Mouse (Mus musculus): ENCODE data around the gene Vps35l. TPM values are rescaled to one million over a fixed set of nuclear protein-coding genes. Genes with fewer than 3 reads are reported as not detected.

Vps35l gene
- polyA plus RNA-seq, 1 experiment from 2014 or later: 123 TPM

- Histone ChIP-seq H3K79me2 (ENCODE audit: inconsistent target) (peaks cover 19% of the 10 kb centered on the region; the same call in 1 of the 2 replicates), H3K27ac (no peak overlapping the region), H3K4me3 (ENCODE audit: inconsistent target) (no peak overlapping the region), H3K36me3 (ENCODE audit: inconsistent target) (peaks cover 97% of the 10 kb centered on the region)
- 93% methylated on average over 7 of the region's 7 CpGs for WGBS (ENCODE audit: missing documents)
Measured at GRCm38 (mm10) chr7:118751625-118752024, 11.6 kb downstream of the Vps35l start.

- Histone ChIP-seq H3K79me2 (ENCODE audit: inconsistent target) (peaks cover 27% of the 10 kb centered on the region; the same call in 1 of the 2 replicates), H3K36me3 (ENCODE audit: inconsistent target) (peaks cover 95% of the 10 kb centered on the region), H3K4me3 (ENCODE audit: inconsistent target) (no peak overlapping the region), H3K27ac (no peak overlapping the region)
- 92% methylated on average over 6 of the region's 7 CpGs for WGBS (ENCODE audit: missing documents)
Measured at GRCm38 (mm10) chr7:118755756-118756155, 15.7 kb downstream of the Vps35l start.

GRCm38 (mm10) chr7:118756490-118757265 lies 16.7 kb downstream of the Vps35l start:
- Histone ChIP-seq H3K79me2 (ENCODE audit: inconsistent target) (peaks cover 27% of the 10 kb centered on the region; the same call in 1 of the 2 replicates), H3K27ac (no peak overlapping the region), H3K4me3 (ENCODE audit: inconsistent target) (no peak overlapping the region), H3K36me3 (ENCODE audit: inconsistent target) (peaks cover 95% of the 10 kb centered on the region)
- WGBS (ENCODE audit: missing documents): 92% methylated on average over 24 of the region's 24 CpGs

GRCm38 (mm10) chr7:118758369-118758768 lies 18.3 kb downstream of the Vps35l start:
- WGBS (ENCODE audit: missing documents): 97% methylated on average over 4 of the region's 4 CpGs
- Histone ChIP-seq H3K36me3 (ENCODE audit: inconsistent target) (peaks cover 93% of the 10 kb centered on the region), H3K4me3 (ENCODE audit: inconsistent target) (no peak overlapping the region), H3K27ac (no peak overlapping the region), H3K79me2 (ENCODE audit: inconsistent target) (peaks cover 27% of the 10 kb centered on the region; the same call in 1 of the 2 replicates)

- no peak overlapping the region for H3K27ac ChIP-seq
- H3K36me3 ChIP-seq (ENCODE audit: inconsistent target): peaks cover 95% of the 10 kb centered on the region
- H3K79me2 ChIP-seq (ENCODE audit: inconsistent target): peaks cover 27% of the 10 kb centered on the region; the same call in 1 of the 2 replicates
- WGBS (ENCODE audit: missing documents): 76% methylated on average over 5 of the region's 5 CpGs
- H3K4me3 ChIP-seq (ENCODE audit: inconsistent target): no peak overlapping the region
Measured at GRCm38 (mm10) chr7:118759372-118759771, 19.3 kb downstream of the Vps35l start.

GRCm38 (mm10) chr7:118763939-118764338 lies 23.9 kb downstream of the Vps35l start:
- H3K79me2 ChIP-seq (ENCODE audit: inconsistent target): no peaks in the 10 kb centered on the region
- WGBS (ENCODE audit: missing documents): 93% methylated on average over 11 of the region's 11 CpGs
- H3K27ac ChIP-seq: no peak overlapping the region
- no peak overlapping the region for H3K4me3 ChIP-seq (ENCODE audit: inconsistent target)
- peaks cover 77% of the 10 kb centered on the region for H3K36me3 ChIP-seq (ENCODE audit: inconsistent target)

- 96% methylated on average over 14 of the region's 14 CpGs for WGBS (ENCODE audit: missing documents)
Measured at GRCm38 (mm10) chr7:118764725-118765124, 24.7 kb downstream of the Vps35l start.

GRCm38 (mm10) chr7:118765604-118766003 lies 25.6 kb downstream of the Vps35l start:
- H3K4me3 ChIP-seq (ENCODE audit: inconsistent target): no peak overlapping the region
- H3K79me2 ChIP-seq (ENCODE audit: inconsistent target): no peaks in the 10 kb centered on the region
- H3K27ac ChIP-seq: no peak overlapping the region
- H3K36me3 ChIP-seq (ENCODE audit: inconsistent target): peaks cover 71% of the 10 kb centered on the region
- 79% methylated on average over 8 of the region's 8 CpGs for WGBS (ENCODE audit: missing documents)

More at GRCm38 (mm10) chr7:118764725-118765124, 24.7 kb downstream of the Vps35l start:
- Histone ChIP-seq H3K27ac (no peak overlapping the region), H3K4me3 (ENCODE audit: inconsistent target) (no peak overlapping the region), H3K79me2 (ENCODE audit: inconsistent target) (no peaks in the 10 kb centered on the region), H3K36me3 (ENCODE audit: inconsistent target) (peaks cover 75% of the 10 kb centered on the region)

GRCm38 (mm10) chr7:118766119-118766833 lies 26.2 kb downstream of the Vps35l start:
- WGBS (ENCODE audit: missing documents): 64% methylated on average over 18 of the region's 18 CpGs
- no peaks in the 10 kb centered on the region for H3K79me2 ChIP-seq (ENCODE audit: inconsistent target)
- H3K36me3 ChIP-seq (ENCODE audit: inconsistent target): peaks cover 64% of the 10 kb centered on the region
- no peak overlapping the region for H3K4me3 ChIP-seq (ENCODE audit: inconsistent target)
- H3K27ac ChIP-seq: no peak overlapping the region

- peaks cover 59% of the 10 kb centered on the region for H3K36me3 ChIP-seq (ENCODE audit: inconsistent target)
- 91% methylated on average over 5 of the region's 5 CpGs for WGBS (ENCODE audit: missing documents)
Measured at GRCm38 (mm10) chr7:118766834-118767224, 26.8 kb downstream of the Vps35l start.

GRCm38 (mm10) chr7:118769208-118769607 lies 29.2 kb downstream of the Vps35l start:
- Histone ChIP-seq H3K4me3 (ENCODE audit: inconsistent target) (no peak overlapping the region), H3K36me3 (ENCODE audit: inconsistent target) (peaks cover 60% of the 10 kb centered on the region), H3K79me2 (ENCODE audit: inconsistent target) (no peaks in the 10 kb centered on the region), H3K27ac (no peak overlapping the region)
- WGBS (ENCODE audit: missing documents): 99% methylated on average over 8 of the region's 8 CpGs

More at GRCm38 (mm10) chr7:118766834-118767224, 26.8 kb downstream of the Vps35l start:
- no peaks in the 10 kb centered on the region for H3K79me2 ChIP-seq (ENCODE audit: inconsistent target)
- no peak overlapping the region for H3K27ac ChIP-seq
- H3K4me3 ChIP-seq (ENCODE audit: inconsistent target): no peak overlapping the region

GRCm38 (mm10) chr7:118769655-118770054 lies 29.6 kb downstream of the Vps35l start:
- WGBS (ENCODE audit: missing documents): 64% methylated on average over 1 of the region's 1 CpGs
- Histone ChIP-seq H3K4me3 (ENCODE audit: inconsistent target) (no peak overlapping the region), H3K79me2 (ENCODE audit: inconsistent target) (no peaks in the 10 kb centered on the region), H3K36me3 (ENCODE audit: inconsistent target) (peaks cover 60% of the 10 kb centered on the region), H3K27ac (no peak overlapping the region)

- H3K36me3 ChIP-seq (ENCODE audit: inconsistent target): peaks cover 69% of the 10 kb centered on the region
- WGBS (ENCODE audit: missing documents): 92% methylated on average over 12 of the region's 12 CpGs
Measured at GRCm38 (mm10) chr7:118773027-118773426, 33.0 kb downstream of the Vps35l start.

GRCm38 (mm10) chr7:118775991-118776390 lies 36.0 kb downstream of the Vps35l start:
- no peak overlapping the region for H3K4me3 ChIP-seq (ENCODE audit: inconsistent target)
- no peaks in the 10 kb centered on the region for H3K79me2 ChIP-seq (ENCODE audit: inconsistent target)
- 100% methylated on average over 7 of the region's 7 CpGs for WGBS (ENCODE audit: missing documents)
- no peak overlapping the region for H3K27ac ChIP-seq
- H3K36me3 ChIP-seq (ENCODE audit: inconsistent target): peaks cover 78% of the 10 kb centered on the region

More at GRCm38 (mm10) chr7:118773027-118773426, 33.0 kb downstream of the Vps35l start:
- H3K79me2 ChIP-seq (ENCODE audit: inconsistent target): no peaks in the 10 kb centered on the region
- no peak overlapping the region for H3K27ac ChIP-seq
- no peak overlapping the region for H3K4me3 ChIP-seq (ENCODE audit: inconsistent target)

- Histone ChIP-seq H3K27ac (no peak overlapping the region), H3K4me3 (ENCODE audit: inconsistent target) (no peak overlapping the region), H3K36me3 (ENCODE audit: inconsistent target) (peaks cover 79% of the 10 kb centered on the region), H3K79me2 (ENCODE audit: inconsistent target) (no peaks in the 10 kb centered on the region)
- 92% methylated on average over 9 of the region's 9 CpGs for WGBS (ENCODE audit: missing documents)
Measured at GRCm38 (mm10) chr7:118776491-118776890, 36.5 kb downstream of the Vps35l start.

Data from macrophage (primary cell).